Mouse (Mus musculus): Measurements from ENCODE around the gene Ssty2. TPM values are rescaled to one million over a fixed set of nuclear protein-coding genes. Genes with fewer than 3 reads are reported as not detected.
"Not testable (repeated sequence)": the region's sequence is repeated elsewhere in the genome, so short reads cannot be mapped to it uniquely, and the experiment has no call there.

The Ssty2 gene
- not detected in 2 replicates for polyA plus RNA-seq (2016; fragmentation: Nextera tagmentation; extraction: Ambion mirVana)

GRCm38 (mm10) chrY:67047972-67048371 is at the start of gene Ssty2:
Ssty2 (minus strand) TSS chrY:67048072.
- ATAC-seq (ENCODE audit: insufficient number of reproducible peaks, low FRiP score); H3K9me3 ChIP-seq (replicated peaks); H3K4me3 ChIP-seq; H3K36me3 ChIP-seq; H3K27me3 ChIP-seq (replicated peaks); H3K27ac ChIP-seq (ENCODE audit: poor library complexity, severe bottlenecking); H3K9ac ChIP-seq; H3K4me2 ChIP-seq; H3K4me1 ChIP-seq (replicated peaks): not testable (repeated sequence)
- WGBS, result no CpG with 5 or more reads among the region's 4 CpGs

Measured in heart, embryonic 12.5 days (tissue).